Mouse (Mus musculus) heart, embryonic 13.5 days (tissue): ENCODE results near the gene Ksr1. TPM values are rescaled to one million over a fixed set of nuclear protein-coding genes. Genes with fewer than 3 reads are reported as not detected.
"Not testable (repeated sequence)": the region's sequence is repeated elsewhere in the genome, so short reads cannot be mapped to it uniquely, and the experiment has no call there.

Source experiments
- ATAC-seq: fragments of 200-750 bp; cut with Nextera tagmentation; 2 replicates; pipeline ENCODE4 v1.8.0; 2017; ENCODE audit warnings: moderate TSS enrichment; ENCODE audit not compliant: insufficient number of reproducible peaks, low FRiP score, low TSS enrichment; ENCODE audit errors: extremely low read depth
- H3K27ac ChIP-seq: fragments of 300-500 bp; sonication (generic); replicated peaks from 2 replicates; pipeline ENCODE4 v1.5.1; 2015; ENCODE audit warnings: moderate library complexity, mild to moderate bottlenecking, inconsistent platforms
- H3K27me3 ChIP-seq: fragments of 300-500 bp; sonication (generic); replicated peaks from 2 replicates; pipeline ENCODE4 v1.6.1; 2015; ENCODE audit warnings: mild to moderate bottlenecking, inconsistent platforms
- H3K36me3 ChIP-seq: fragments of 300-500 bp; sonication (generic); 2 replicates; pipeline ENCODE4 v1.6.1; 2015; ENCODE audit warnings: mild to moderate bottlenecking, inconsistent platforms
- H3K4me1 ChIP-seq: fragments of 300-500 bp; sonication (generic); 2 replicates; pipeline ENCODE4 v1.6.1; 2015; ENCODE audit warnings: inconsistent platforms
- H3K4me2 ChIP-seq: fragments of 300-500 bp; sonication (generic); 2 replicates; pipeline ENCODE4 v1.6.1; 2015; ENCODE audit warnings: inconsistent platforms, mild to moderate bottlenecking, moderate library complexity
- H3K4me3 ChIP-seq: fragments of 300-500 bp; sonication (generic); 2 replicates; pipeline ENCODE4 v1.5.1; 2015; ENCODE audit warnings: moderate library complexity, mild to moderate bottlenecking, inconsistent platforms
- H3K9ac ChIP-seq: fragments of 300-500 bp; sonication (generic); 2 replicates; pipeline ENCODE4 v1.6.1; 2015; ENCODE audit warnings: inconsistent platforms, mild to moderate bottlenecking, moderate library complexity
- H3K9me3 ChIP-seq: fragments of 300-500 bp; sonication (generic); 2 replicates; pipeline ENCODE4 v1.6.1; 2016; ENCODE audit warnings: inconsistent platforms
- WGBS: fragments of 180-500 bp; shearing (Covaris S2); methylation state at CpG from one replicate; pipeline ENCODE4 v1.1.7; 2015; ENCODE audit warnings: mixed read lengths; 5-methylcytosine and 5-hydroxymethylcytosine counted together
- polyA plus RNA-seq: library from polyadenylated mRNA; unstranded; fragments of >200 nt; fragmentation: Nextera tagmentation; extraction: Ambion mirVana; gene quantifications from 2 replicates; pipeline ENCODE4 v1.2.1, GENCODE M21; 2015

The Ksr1 gene
- polyA plus RNA-seq, 1 experiment from 2014 or later: 2.4 TPM

- not testable (repeated sequence) for ATAC-seq, H3K36me3 ChIP-seq, H3K4me3 ChIP-seq, H3K4me1 ChIP-seq, H3K9ac ChIP-seq, H3K4me2 ChIP-seq, H3K27me3 ChIP-seq, H3K27ac ChIP-seq
- H3K9me3 ChIP-seq: peaks cover 23% of the 10 kb centered on the region; the same call in 1 of the 2 replicates
- 82% methylated on average over 5 of the region's 5 CpGs for WGBS
These were observed 155.2 kb downstream of the Ksr1 start for GRCm38 (mm10) chr11:78990875-78991543.

- no peak overlapping the region for H3K4me2 ChIP-seq
- no peak overlapping the region for H3K27ac ChIP-seq
- no peak overlapping the region for H3K4me3 ChIP-seq
- H3K4me1 ChIP-seq: peaks cover 3% of the 10 kb centered on the region
- H3K27me3 ChIP-seq: no peaks in the 10 kb centered on the region
- WGBS: 82% methylated on average over 9 of the region's 9 CpGs
- H3K9ac ChIP-seq: no peak overlapping the region
- H3K9me3 ChIP-seq: peaks cover 14% of the 10 kb centered on the region; the same call in 1 of the 2 replicates
- H3K36me3 ChIP-seq: no peaks in the 10 kb centered on the region
- ATAC-seq: no peak
These were observed 156.1 kb downstream of the Ksr1 start for GRCm38 (mm10) chr11:78990096-78990495.

GRCm38 (mm10) chr11:78989206-78989605 lies 157.0 kb downstream of the Ksr1 start:
- not testable (repeated sequence) for ATAC-seq, H3K9ac ChIP-seq, H3K4me1 ChIP-seq, H3K4me3 ChIP-seq, H3K27ac ChIP-seq, H3K36me3 ChIP-seq, H3K27me3 ChIP-seq, H3K4me2 ChIP-seq
- WGBS: 89% methylated on average over 11 of the region's 11 CpGs
- peaks cover 14% of the 10 kb centered on the region; the same call in 1 of the 2 replicates for H3K9me3 ChIP-seq

- Histone ChIP-seq H3K27me3 (no peaks in the 10 kb centered on the region), H3K9ac (no peak overlapping the region), H3K36me3 (no peaks in the 10 kb centered on the region), H3K9me3 (peaks cover 14% of the 10 kb centered on the region; the same call in 1 of the 2 replicates), H3K4me3 (no peak overlapping the region), H3K27ac (no peak overlapping the region), H3K4me1 (peaks cover 9% of the 10 kb centered on the region), H3K4me2 (no peak overlapping the region)
- 80% methylated on average over 10 of the region's 10 CpGs for WGBS
- no peak for ATAC-seq
These were observed 159.8 kb downstream of the Ksr1 start for GRCm38 (mm10) chr11:78986311-78987002.

GRCm38 (mm10) chr11:78985505-78985904 lies 160.7 kb downstream of the Ksr1 start:
- Histone ChIP-seq H3K27ac (no peak overlapping the region), H3K9me3 (peaks cover 14% of the 10 kb centered on the region; the same call in 1 of the 2 replicates), H3K4me1 (peaks cover 9% of the 10 kb centered on the region), H3K27me3 (no peaks in the 10 kb centered on the region), H3K36me3 (no peaks in the 10 kb centered on the region), H3K9ac (no peak overlapping the region), H3K4me3 (no peak overlapping the region), H3K4me2 (no peak overlapping the region)
- no peak for ATAC-seq

- no peaks in the 10 kb centered on the region for H3K27me3 ChIP-seq
- peak within 1 kb of the TSS; percentile 68 for H3K9ac ChIP-seq
- H3K9me3 ChIP-seq: 0 out of 2 replicates have a peak, but pooled peaks cover 8% of the 10 kb centered on the region
- 46% methylated on average over 10 of the region's 10 CpGs for WGBS
- peaks cover 9% of the 10 kb centered on the region for H3K4me1 ChIP-seq
- no peaks in the 10 kb centered on the region for H3K36me3 ChIP-seq
- peak within 1 kb of the TSS; percentile 48 for H3K4me3 ChIP-seq
- peak within 1 kb of the TSS; percentile 62 for H3K4me2 ChIP-seq
- peak; percentile 8; the same call in 1 of the 2 replicates for ATAC-seq
- H3K27ac ChIP-seq: peak within 1 kb of the TSS; percentile 53
These were observed 161.6 kb downstream of the Ksr1 start, which contains the start of gene Lgals9 for GRCm38 (mm10) chr11:78984483-78985177. Lgals9 (minus strand) TSS chr11:78984946.

GRCm38 (mm10) chr11:78983539-78983938 lies 162.7 kb downstream of the Ksr1 start:
- H3K27ac ChIP-seq: no peak overlapping the region
- H3K4me2 ChIP-seq: peak overlapping the region; percentile 62
- peak overlapping the region; percentile 68 for H3K9ac ChIP-seq
- peak overlapping the region; percentile 48 for H3K4me3 ChIP-seq
- 69% methylated on average over 7 of the region's 7 CpGs for WGBS
- H3K36me3 ChIP-seq: no peaks in the 10 kb centered on the region
- peaks cover 9% of the 10 kb centered on the region for H3K4me1 ChIP-seq
- no peaks in the 10 kb centered on the region for H3K27me3 ChIP-seq
- ATAC-seq: no peak
- H3K9me3 ChIP-seq: no peaks in the 10 kb centered on the region

GRCm38 (mm10) chr11:78982513-78983291 lies 163.5 kb downstream of the Ksr1 start:
- WGBS: 74% methylated on average over 12 of the region's 12 CpGs
- peak overlapping the region; percentile 48 for H3K4me3 ChIP-seq
- no peak for ATAC-seq

GRCm38 (mm10) chr11:78982042-78982441 lies 164.2 kb downstream of the Ksr1 start:
- Histone ChIP-seq H3K9ac (no peak overlapping the region), H3K4me3 (no peak overlapping the region), H3K27me3 (no peaks in the 10 kb centered on the region), H3K27ac (no peak overlapping the region), H3K9me3 (no peaks in the 10 kb centered on the region), H3K4me2 (peak overlapping the region; percentile 62), H3K36me3 (no peaks in the 10 kb centered on the region), H3K4me1 (peaks cover 9% of the 10 kb centered on the region)
- no peak for ATAC-seq
- 60% methylated on average over 2 of the region's 2 CpGs for whole genome bisulfite sequencing

More at GRCm38 (mm10) chr11:78982513-78983291, 163.5 kb downstream of the Ksr1 start:
- Histone ChIP-seq H3K9ac (no peak overlapping the region), H3K4me1 (peaks cover 9% of the 10 kb centered on the region), H3K36me3 (no peaks in the 10 kb centered on the region), H3K4me2 (peak overlapping the region; percentile 62), H3K27me3 (no peaks in the 10 kb centered on the region), H3K9me3 (no peaks in the 10 kb centered on the region), H3K27ac (no peak overlapping the region)

GRCm38 (mm10) chr11:78980083-78980634 lies 166.0 kb downstream of the Ksr1 start:
- H3K27me3 ChIP-seq: no peaks in the 10 kb centered on the region
- no peak overlapping the region for H3K4me2 ChIP-seq
- no peak overlapping the region for H3K9ac ChIP-seq
- H3K9me3 ChIP-seq: no peaks in the 10 kb centered on the region
- peaks cover 6% of the 10 kb centered on the region for H3K4me1 ChIP-seq
- H3K27ac ChIP-seq: no peak overlapping the region; the same call in 1 of the 2 replicates
- H3K4me3 ChIP-seq: no peak overlapping the region
- 57% methylated on average over 4 of the region's 4 CpGs for WGBS
- ATAC-seq: no peak
- H3K36me3 ChIP-seq: peaks cover 4% of the 10 kb centered on the region; the same call in 1 of the 2 replicates
